Mouse (Mus musculus) olfactory bulb, adult 2 months (tissue): ENCODE measurements around the gene Zfp119b.

Source experiments
- CTCF ChIP-seq: fragments of 200-500 bp; IDR thresholded peaks from 2 replicates; pipeline ENCODE4 v1.5.1; 2012; ENCODE audit warnings: low read depth, mild to moderate bottlenecking, low read length, moderate library complexity; ENCODE audit not compliant: insufficient read depth
- POLR2A ChIP-seq: fragments of 200-500 bp; IDR thresholded peaks from 2 replicates; pipeline ENCODE4 v1.6.1; 2012; ENCODE audit warnings: mild to moderate bottlenecking, low read depth, low read length, moderate library complexity; ENCODE audit not compliant: insufficient read depth

GRCm38 (mm10) chr17:55953751-55954150 lies 4.5 kb upstream of the Zfp119b start:
- TF ChIP-seq CTCF (no peak), POLR2A (no peak)
